Mouse (Mus musculus) limb, embryonic 14.5 days (tissue): ENCODE data around the gene Map4k3. TPM values are rescaled to one million over a fixed set of nuclear protein-coding genes. Genes with fewer than 3 reads are reported as not detected.

Experiments
- ATAC-seq: fragments of 200-750 bp; cut with Nextera tagmentation; 2 replicates; pipeline ENCODE4 v1.8.0; 2017; ENCODE audit warnings: low read depth, moderate number of reproducible peaks, moderate TSS enrichment; ENCODE audit not compliant: low FRiP score
- DNase-seq: peaks from one replicate; pipeline ENCODE4 v3.0.0-alpha.2; 2015; ENCODE audit warnings: low spot score
- H3K27ac ChIP-seq: fragments of 300-500 bp; sonication (generic); replicated peaks from 2 replicates; pipeline ENCODE4 v1.5.1; 2014; ENCODE audit warnings: low read depth, mild to moderate bottlenecking, low read length, moderate library complexity, mixed read lengths
- H3K27me3 ChIP-seq: fragments of 300-500 bp; sonication (generic); 2 replicates; pipeline ENCODE4 v1.6.1; 2014; ENCODE audit warnings: low read length, mixed read lengths; ENCODE audit not compliant: control insufficient read depth, insufficient read depth
- H3K36me3 ChIP-seq: fragments of 300-500 bp; sonication (generic); 2 replicates; pipeline ENCODE4 v1.6.1; 2014; ENCODE audit warnings: mild to moderate bottlenecking, low read length, moderate library complexity, mixed read lengths; ENCODE audit not compliant: control insufficient read depth, insufficient read depth
- H3K4me1 ChIP-seq: fragments of 300-500 bp; sonication (generic); 2 replicates; pipeline ENCODE4 v1.6.1; 2014; ENCODE audit warnings: antibody characterized with exemption, low read length, mixed read lengths; ENCODE audit not compliant: control insufficient read depth, insufficient read depth
- H3K4me2 ChIP-seq: fragments of 300-500 bp; sonication (generic); replicated peaks from 2 replicates; pipeline ENCODE4 v1.6.1; 2014; ENCODE audit warnings: low read depth, mild to moderate bottlenecking, low read length, moderate library complexity; ENCODE audit not compliant: severe bottlenecking
- H3K4me3 ChIP-seq: fragments of 300-500 bp; sonication (generic); replicated peaks from 2 replicates; pipeline ENCODE4 v1.5.1; 2014; ENCODE audit warnings: low read length
- H3K9ac ChIP-seq: fragments of 300-500 bp; sonication (generic); 2 replicates; pipeline ENCODE4 v1.6.1; 2014; ENCODE audit warnings: mild to moderate bottlenecking, low read depth, low read length, moderate library complexity; ENCODE audit not compliant: severe bottlenecking
- H3K9me3 ChIP-seq: fragments of 300-500 bp; sonication (generic); 2 replicates; pipeline ENCODE4 v1.6.1; 2016; ENCODE audit warnings: low read length; ENCODE audit not compliant: control insufficient read depth
- POLR2A ChIP-seq: fragments of 200-500 bp; IDR thresholded peaks from 2 replicates; pipeline ENCODE4 v1.8.0; 2012; ENCODE audit warnings: inconsistent platforms, mild to moderate bottlenecking, moderate library complexity, borderline replicate concordance; ENCODE audit not compliant: insufficient read depth, insufficient read length; ENCODE audit errors: extremely low read depth
- WGBS: fragments of 180-500 bp; shearing (Covaris S2); extraction: QIAGEN DNeasy Blood & Tissue Kit; methylation state at CpG from one replicate; pipeline ENCODE4 v1.1.7; 2014; 5-methylcytosine and 5-hydroxymethylcytosine counted together
- polyA plus RNA-seq, 2 experiments: library from polyadenylated mRNA; depleted of rRNA in 1 of 2; stranded (reverse) in 1 of 2; unstranded in 1 of 2; fragments of >200 nt; fragmentation: Nextera tagmentation in 1 of 2; extraction: Ambion mirVana in 1 of 2; gene quantifications; 2 replicates each; pipeline versions ENCODE4 v1.2.1 to v1.2.3; 2012 to 2014

Gene Map4k3
- polyA plus RNA-seq, 2 experiments: 42.6 to 50.2 TPM

- Histone ChIP-seq H3K4me1 (no peaks in the 10 kb centered on the region), H3K9ac (no peak overlapping the region), H3K27ac (no peak overlapping the region), H3K27me3 (no peaks in the 10 kb centered on the region), H3K4me3 (no peak overlapping the region), H3K4me2 (no peak overlapping the region), H3K9me3 (no peaks in the 10 kb centered on the region), H3K36me3 (peaks cover 72% of the 10 kb centered on the region)
- no peak for TF ChIP-seq POLR2A
- ATAC-seq (no peak), DNase-seq (no peak)
- WGBS: 87% methylated on average over 14 of the region's 14 CpGs
Observed at GRCm38 (mm10) chr17:80644983-80645693, 83.1 kb downstream of the Map4k3 start.

- ATAC-seq (no peak), DNase-seq (no peak)
- no peak overlapping the region for H3K4me3 ChIP-seq
- no peak overlapping the region for H3K4me2 ChIP-seq
- H3K9me3 ChIP-seq: no peaks in the 10 kb centered on the region
- H3K36me3 ChIP-seq: peaks cover 74% of the 10 kb centered on the region
- no peaks in the 10 kb centered on the region for H3K27me3 ChIP-seq
- TF ChIP-seq POLR2A: no peak
- 69% methylated on average over 13 of the region's 13 CpGs for WGBS
- H3K4me1 ChIP-seq: no peaks in the 10 kb centered on the region
- H3K9ac ChIP-seq: no peak overlapping the region
- no peak overlapping the region for H3K27ac ChIP-seq
Observed at GRCm38 (mm10) chr17:80644567-80644966, 83.7 kb downstream of the Map4k3 start.

- 84% methylated on average over 8 of the region's 8 CpGs for WGBS
- TF ChIP-seq POLR2A: no peak
Observed at GRCm38 (mm10) chr17:80638121-80638520, 90.2 kb downstream of the Map4k3 start.

GRCm38 (mm10) chr17:80635794-80636193 lies 92.5 kb downstream of the Map4k3 start:
- ATAC-seq (no peak), DNase-seq (no peak)
- H3K9me3 ChIP-seq: no peaks in the 10 kb centered on the region
- H3K36me3 ChIP-seq: peaks cover 45% of the 10 kb centered on the region
- no peak overlapping the region for H3K4me3 ChIP-seq
- no peak overlapping the region for H3K4me2 ChIP-seq
- no peaks in the 10 kb centered on the region for H3K27me3 ChIP-seq
- 82% methylated on average over 1 of the region's 1 CpGs for WGBS
- H3K27ac ChIP-seq: no peak overlapping the region
- H3K4me1 ChIP-seq: no peaks in the 10 kb centered on the region
- no peak for TF ChIP-seq POLR2A
- H3K9ac ChIP-seq: no peak overlapping the region

More at GRCm38 (mm10) chr17:80638121-80638520, 90.2 kb downstream of the Map4k3 start:
- ATAC-seq: no peak
- H3K27me3 ChIP-seq: no peaks in the 10 kb centered on the region
- H3K4me2 ChIP-seq: no peak overlapping the region
- H3K9ac ChIP-seq: no peak overlapping the region
- H3K4me1 ChIP-seq: no peaks in the 10 kb centered on the region
- H3K9me3 ChIP-seq: no peaks in the 10 kb centered on the region
- no peak overlapping the region for H3K4me3 ChIP-seq
- no peak for DNase-seq
- H3K36me3 ChIP-seq: peaks cover 43% of the 10 kb centered on the region
- H3K27ac ChIP-seq: no peak overlapping the region

- TF ChIP-seq POLR2A: no peak
- DNase-seq (no peak), ATAC-seq (no peak)
- Histone ChIP-seq H3K9ac (no peak overlapping the region), H3K27me3 (no peaks in the 10 kb centered on the region), H3K4me1 (no peaks in the 10 kb centered on the region), H3K9me3 (no peaks in the 10 kb centered on the region), H3K4me3 (no peak overlapping the region), H3K4me2 (no peak overlapping the region), H3K27ac (no peak overlapping the region), H3K36me3 (peaks cover 43% of the 10 kb centered on the region)
- 93% methylated on average over 5 of the region's 5 CpGs for WGBS
Observed at GRCm38 (mm10) chr17:80632846-80633245, 95.4 kb downstream of the Map4k3 start.
